Mouse (Mus musculus): ENCODE measurements around the gene Lax1.

DNA sequence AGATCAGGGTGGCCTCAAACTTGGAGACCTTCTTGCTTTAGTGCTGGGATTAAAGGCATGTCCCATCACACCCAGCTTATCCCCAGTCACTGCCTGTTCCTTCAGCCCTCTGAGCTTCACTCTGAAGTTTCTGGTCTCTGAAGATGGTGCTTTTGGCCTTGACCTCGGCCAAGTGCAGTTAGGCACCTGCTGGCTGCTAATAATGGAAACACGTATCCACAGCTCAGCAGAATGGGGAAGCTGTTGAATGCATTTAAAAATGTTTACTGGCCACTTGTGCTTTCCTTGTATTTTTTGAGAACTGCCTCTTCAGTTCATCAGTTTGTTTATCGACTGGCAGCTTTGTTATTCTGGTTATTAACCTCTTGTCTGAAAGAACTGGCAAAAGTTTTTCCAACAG is 18.1 kb downstream of the Lax1 start:
- no peak for TF ChIP-seq CTCF (IDR thresholded peaks at IDR 0.05; ENCODE audit: low read depth)
- no peak for TF ChIP-seq EP300 (IDR thresholded peaks at IDR 0.05; ENCODE audit: low read depth)
